Mouse (Mus musculus) E14TG2a.4 (cell line): Measurements from ENCODE around the gene Rab35.

Experiments used
- H3K27me3 ChIP-seq: 2 replicates; pipeline ENCODE4 v1.6.1; 2014; ENCODE audit warnings: low read length, control low read depth; ENCODE audit not compliant: insufficient read depth
- H3K36me3 ChIP-seq: 2 replicates; pipeline ENCODE4 v1.6.1; 2014; ENCODE audit warnings: low read length, control low read depth; ENCODE audit not compliant: insufficient read depth
- H3K4me1 ChIP-seq: replicated peaks from 2 replicates; pipeline ENCODE4 v1.6.1; 2014; ENCODE audit warnings: low read depth, low read length, control low read depth
- H3K4me3 ChIP-seq: replicated peaks from 2 replicates; pipeline ENCODE4 v1.5.1; 2014; ENCODE audit warnings: mild to moderate bottlenecking, low read length
- H3K9me3 ChIP-seq: 2 replicates; pipeline ENCODE4 v1.6.1; 2014; ENCODE audit warnings: low read length, control low read depth
- CTCF ChIP-seq: conservative IDR thresholded peaks from 2 replicates; pipeline ENCODE4 v1.5.1; 2014; ENCODE audit warnings: low read length
- NANOG ChIP-seq: IDR thresholded peaks from 2 replicates; pipeline ENCODE4 v1.6.1; 2014; ENCODE audit warnings: borderline replicate concordance, low read length, mixed read lengths
- POU5F1 ChIP-seq: IDR thresholded peaks from 2 replicates; pipeline ENCODE4 v1.6.1; 2014; ENCODE audit warnings: low read length, borderline replicate concordance

Rab35 gene

DNA sequence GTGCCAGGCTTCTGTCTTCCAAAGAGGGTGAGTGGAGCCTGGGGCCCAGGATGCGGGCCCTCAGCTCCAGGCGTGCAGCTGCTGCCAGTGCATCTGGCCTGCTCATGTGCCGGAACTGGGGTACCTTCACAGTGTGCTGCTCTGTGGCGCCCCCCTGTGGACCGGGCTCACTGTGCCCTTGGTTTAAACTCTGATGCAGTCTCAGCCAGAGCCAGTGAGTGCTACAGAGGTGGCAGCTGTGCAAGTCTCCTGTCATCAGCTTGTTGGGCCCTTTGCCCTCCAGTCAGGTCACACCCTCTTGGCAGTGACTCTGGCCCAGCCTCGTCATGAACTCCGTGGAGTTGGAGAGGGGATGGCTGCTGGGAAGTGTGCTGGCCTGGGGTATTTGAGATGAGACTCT lies 16.8 kb upstream of the Rab35 start:
- no peak overlapping the region for H3K4me3 ChIP-seq
- H3K9me3 ChIP-seq, result no peaks in the 10 kb centered on the region
- no peaks in the 10 kb centered on the region for H3K27me3 ChIP-seq
- peaks cover 80% of the 10 kb centered on the region for H3K4me1 ChIP-seq
- peaks cover 100% of the 10 kb centered on the region for H3K36me3 ChIP-seq
- no peak for TF ChIP-seq POU5F1
- TF ChIP-seq NANOG, result no peak
- peak; percentile 74 for TF ChIP-seq CTCF

- peak overlapping the region; percentile 17; the same call in 1 of the 2 replicates for H3K4me3 ChIP-seq
- H3K27me3 ChIP-seq, result no peaks in the 10 kb centered on the region
- H3K4me1 ChIP-seq, result peaks cover 78% of the 10 kb centered on the region
- TF ChIP-seq NANOG (no peak), CTCF (no peak), POU5F1 (no peak)
- H3K9me3 ChIP-seq, result no peaks in the 10 kb centered on the region
- H3K36me3 ChIP-seq, result peaks cover 86% of the 10 kb centered on the region
These were observed 12.0 kb upstream of the Rab35 start for GRCm38 (mm10) chr5:115619690-115620089.

- no peaks in the 10 kb centered on the region for H3K27me3 ChIP-seq
- no peak overlapping the region for H3K4me3 ChIP-seq
- peaks cover 56% of the 10 kb centered on the region for H3K36me3 ChIP-seq
- H3K9me3 ChIP-seq, result no peaks in the 10 kb centered on the region
- peaks cover 59% of the 10 kb centered on the region for H3K4me1 ChIP-seq
- TF ChIP-seq CTCF (no peak), NANOG (no peak), POU5F1 (no peak)
These were observed 9.0 kb upstream of the Rab35 start for GRCm38 (mm10) chr5:115622686-115623085.

GRCm38 (mm10) chr5:115623694-115624440 lies 7.8 kb upstream of the Rab35 start:
- Histone ChIP-seq H3K27me3 (peaks cover 3% of the 10 kb centered on the region; the same call in 1 of the 2 replicates), H3K36me3 (peaks cover 44% of the 10 kb centered on the region), H3K4me1 (peaks cover 61% of the 10 kb centered on the region), H3K4me3 (no peak overlapping the region), H3K9me3 (no peaks in the 10 kb centered on the region)
- no peak for TF ChIP-seq CTCF
- no peak for TF ChIP-seq NANOG
- no peak for TF ChIP-seq POU5F1

- Histone ChIP-seq H3K4me1 (peaks cover 59% of the 10 kb centered on the region), H3K27me3 (peaks cover 5% of the 10 kb centered on the region; the same call in 1 of the 2 replicates), H3K9me3 (no peaks in the 10 kb centered on the region), H3K36me3 (peaks cover 19% of the 10 kb centered on the region), H3K4me3 (no peak overlapping the region)
- TF ChIP-seq CTCF (no peak), POU5F1 (no peak), NANOG (no peak)
These were observed 5.3 kb upstream of the Rab35 start for GRCm38 (mm10) chr5:115626237-115626886.

GRCm38 (mm10) chr5:115628083-115628482 lies 3.6 kb upstream of the Rab35 start:
- H3K4me1 ChIP-seq, result peaks cover 57% of the 10 kb centered on the region
- no peak overlapping the region for H3K4me3 ChIP-seq
- peaks cover 7% of the 10 kb centered on the region for H3K36me3 ChIP-seq
- peaks cover 5% of the 10 kb centered on the region; the same call in 1 of the 2 replicates for H3K27me3 ChIP-seq
- no peaks in the 10 kb centered on the region for H3K9me3 ChIP-seq
- no peak for TF ChIP-seq CTCF
- TF ChIP-seq POU5F1, result no peak
- TF ChIP-seq NANOG, result no peak

DNA sequence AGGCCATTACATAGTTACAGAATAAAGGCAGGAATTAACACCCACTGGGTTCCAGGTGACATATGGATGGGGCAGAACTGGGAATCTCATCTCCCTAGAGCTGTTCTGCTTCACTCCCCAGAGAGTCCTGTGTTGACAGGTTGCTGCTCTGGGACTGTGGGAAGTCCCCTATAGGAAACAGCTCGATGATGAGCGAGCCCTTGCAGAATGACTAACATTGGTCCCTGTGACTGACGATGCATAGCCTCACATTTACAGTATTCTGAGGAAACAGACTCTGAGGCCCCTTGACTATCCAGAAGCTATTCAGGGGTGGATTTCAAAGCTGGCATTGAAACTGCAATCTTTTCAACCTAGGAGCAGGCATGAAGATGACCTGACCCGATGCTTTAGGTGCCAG lies 2.0 kb upstream of the Rab35 start:
- TF ChIP-seq POU5F1, result no peak
- TF ChIP-seq CTCF, result no peak
- no peak for TF ChIP-seq NANOG
- Histone ChIP-seq H3K9me3 (no peaks in the 10 kb centered on the region), H3K4me1 (peaks cover 59% of the 10 kb centered on the region), H3K4me3 (no peak overlapping the region), H3K27me3 (peaks cover 5% of the 10 kb centered on the region; the same call in 1 of the 2 replicates), H3K36me3 (peaks cover 16% of the 10 kb centered on the region)

- peaks cover 5% of the 10 kb centered on the region; the same call in 1 of the 2 replicates for H3K27me3 ChIP-seq
- H3K36me3 ChIP-seq, result peaks cover 22% of the 10 kb centered on the region
- H3K4me1 ChIP-seq, result peaks cover 61% of the 10 kb centered on the region
- no peaks in the 10 kb centered on the region for H3K9me3 ChIP-seq
- TF ChIP-seq NANOG (no peak), CTCF (no peak), POU5F1 (no peak)
- peak overlapping the region; percentile 97 for H3K4me3 ChIP-seq
These were observed 1.4 kb upstream of the Rab35 start for GRCm38 (mm10) chr5:115630291-115630690.
